Mouse (Mus musculus) left cerebral cortex, postnatal 25 days (tissue): Measurements from ENCODE around the gene Gm14226. TPM values are rescaled to one million over a fixed set of nuclear protein-coding genes. Genes with fewer than 3 reads are reported as not detected.

Source experiments
- total RNA-seq, 2 experiments: library from RNA; stranded (reverse); gene quantifications; 2 replicates each; pipeline ENCODE4 v1.2.3; 2021

The Gm14226 gene
- total RNA-seq, 2 experiments from 2014 or later: 0.11 to 0.16 TPM

Other genes with a start within 250 kb of the Gm14226 start
- gene Gm14214, start 248.2 kb upstream of the Gm14226 start, total RNA-seq: not detected
- 100 to 1,000 TPM in 1 of 2 experiments, 10 to 100 TPM in 1; 99.4 to 101 TPM for gene Raly, start 227.2 kb upstream of the Gm14226 start, total RNA-seq
- not detected for gene a, start 226.9 kb upstream of the Gm14226 start, total RNA-seq
- 10 to 100 TPM; 47.1 to 48.5 TPM for gene Eif2s2, start 125.3 kb upstream of the Gm14226 start, total RNA-seq
- 10 to 100 TPM; 14.0 to 14.5 TPM for gene Ahcy, start 56.2 kb downstream of the Gm14226 start, total RNA-seq
- gene Itch, start 115.2 kb downstream of the Gm14226 start, total RNA-seq: 10 to 100 TPM; 52.0 to 52.1 TPM
- 100 to 1,000 TPM; 286 to 313 TPM for gene Dynlrb1, start 218.3 kb downstream of the Gm14226 start, total RNA-seq